In the genomic region with DNA sequence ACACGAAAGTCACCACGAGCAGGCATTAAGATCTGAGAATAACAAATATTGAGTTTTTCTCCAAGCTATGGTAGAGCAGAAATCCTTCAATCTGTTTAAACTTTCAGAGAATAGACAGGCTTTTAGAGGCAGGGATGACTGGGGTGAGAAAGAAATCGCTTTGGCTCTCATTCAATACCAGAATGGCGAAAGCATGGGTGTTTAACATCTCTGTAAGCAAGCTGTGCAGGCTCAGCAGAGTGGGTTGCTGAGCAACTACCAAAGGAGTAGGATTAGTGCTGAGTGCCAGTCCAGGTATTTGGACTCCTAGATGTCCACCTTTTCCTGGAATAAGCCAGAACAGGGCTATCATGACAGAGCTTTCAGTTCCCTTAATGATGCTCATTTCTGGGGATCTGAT, we compare ENCODE assay signal across 14 mouse cellular contexts.
A peak's percentile ranks its signal among the peaks of the same experiment; 100 is the strongest.
DNase-seq lines count a peak whose midpoint lies in the region; TF ChIP-seq lines count a peak whose summit lies in the region.
"Had no signal": no experiment of that assay in that cellular context is flagged by ENCODE, and none has a peak within 500 bp of the region (broad histone marks: within the 10 kb centered on the region; RNA-seq: fewer than 3 reads in every experiment).

No protein-coding gene starts in this region.

- TF ChIP-seq POLR2A in brain, embryonic 14.5 days (IDR thresholded peaks at IDR 0.05; ENCODE audit: borderline replicate concordance, extremely low read depth, insufficient read depth, insufficient read length, poor library complexity, severe bottlenecking), result no peak

- DNase-seq in frontal cortex, adult 2 months (ENCODE audit: extremely low spot score in 1 of 2, low spot score in 1 of 2), result peak; percentile 31 to 73
- no peak for DNase-seq in frontal cortex, postnatal 14 days (ENCODE audit: low spot score in 2 of 2)
- peak; percentile 25 to 58 for DNase-seq in left cerebral cortex, adult 9 months (ENCODE audit: low spot score in 2 of 2)
- no peak for DNase-seq in left cerebral cortex, adult 11 months (ENCODE audit: low spot score)
- DNase-seq in brain, embryonic 14.5 days (ENCODE audit: low read depth), result peak; percentile 36
- peak; percentile 7 to 31 for DNase-seq in layer of hippocampus, postnatal 14 days (ENCODE audit: low spot score in 2 of 2)
- no peak for DNase-seq in ovary, postnatal 14 days (ENCODE audit: low spot score)
- DNase-seq: adrenal gland, postnatal 14 days; cerebellum, adult 18-20 months; cerebellum, postnatal 10 days; gastrocnemius, postnatal 14 days; kidney, adult 18-20 months; kidney, postnatal 36 days; thymus, postnatal 14 days had no signal

- TF ChIP-seq CTCF in brain, embryonic 14.5 days (IDR thresholded peaks at IDR 0.05; ENCODE audit: borderline replicate concordance, extremely low read depth, insufficient read depth, insufficient read length), result no peak

Comparison
In these comparisons a context has a peak if more than half of its experiments do, and no peak if none do; other contexts are left out.
1. DNase-seq: peak in frontal cortex, adult 2 months (2 of 2), left cerebral cortex, adult 9 months (2 of 2), brain, embryonic 14.5 days (single experiment) and layer of hippocampus, postnatal 14 days (2 of 2); none in frontal cortex, postnatal 14 days (0 of 2), left cerebral cortex, adult 11 months (single experiment) and ovary, postnatal 14 days (single experiment).